Mouse (Mus musculus) bone marrow macrophage, adult 2 months (primary cell): ENCODE measurements around the gene Frmd4b. TPM values are rescaled to one million over a fixed set of nuclear protein-coding genes. Genes with fewer than 3 reads are reported as not detected.

Experiments used
- H3K27ac ChIP-seq: 2 replicates; pipeline ENCODE4 v1.5.1; 2012; ENCODE audit warnings: low read depth, low read length; ENCODE audit not compliant: insufficient read depth
- H3K4me1 ChIP-seq: 2 replicates; pipeline ENCODE4 v1.6.1; 2012; ENCODE audit warnings: low read length; ENCODE audit not compliant: control insufficient read depth, insufficient read depth
- H3K4me3 ChIP-seq: 2 replicates; pipeline ENCODE4 v1.5.1; 2012; ENCODE audit warnings: mild to moderate bottlenecking, low read length, moderate library complexity; ENCODE audit not compliant: insufficient read depth
- CTCF ChIP-seq: IDR thresholded peaks from 2 replicates; pipeline ENCODE4 v1.5.1; 2012; ENCODE audit warnings: low read depth, mild to moderate bottlenecking, low read length, moderate library complexity
- POLR2A ChIP-seq: IDR thresholded peaks from 2 replicates; pipeline ENCODE4 v1.6.1; 2012; ENCODE audit warnings: mild to moderate bottlenecking, low read depth, low read length, borderline replicate concordance
- polyA plus RNA-seq: library from polyadenylated mRNA; stranded (reverse); fragments of >200 nt; gene quantifications from 2 replicates; pipeline ENCODE4 v1.2.4, GENCODE M21; 2012; ENCODE audit not compliant: missing spikeins, insufficient read depth, insufficient read length

The Frmd4b gene
- polyA plus RNA-seq, 1 experiment: 115 TPM

DNA sequence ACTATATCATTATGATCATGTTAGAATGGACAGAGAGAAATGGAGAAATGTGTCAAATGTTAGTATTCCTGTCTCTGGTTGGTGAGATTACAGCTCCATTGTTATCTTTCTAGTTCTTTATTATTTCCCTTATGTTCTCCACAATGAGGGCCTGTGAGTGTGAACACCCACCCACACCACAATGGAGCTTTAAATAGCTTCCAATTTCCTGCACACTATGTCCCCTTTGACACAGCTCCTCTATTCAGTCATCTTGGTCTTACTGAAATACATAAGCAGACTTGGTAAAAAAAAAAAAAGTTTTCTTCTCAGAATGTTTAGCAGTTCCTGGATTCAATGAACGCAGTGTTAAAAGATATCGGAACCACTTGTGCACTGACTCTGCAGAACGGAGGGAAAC lies 326.7 kb downstream of the Frmd4b start:
- no peak overlapping the region for H3K27ac ChIP-seq
- TF ChIP-seq CTCF (no peak), POLR2A (no peak)
- no peak overlapping the region for H3K4me3 ChIP-seq
- 0 out of 2 replicates have a peak, but pooled peaks cover 7% of the 10 kb centered on the region for H3K4me1 ChIP-seq

DNA sequence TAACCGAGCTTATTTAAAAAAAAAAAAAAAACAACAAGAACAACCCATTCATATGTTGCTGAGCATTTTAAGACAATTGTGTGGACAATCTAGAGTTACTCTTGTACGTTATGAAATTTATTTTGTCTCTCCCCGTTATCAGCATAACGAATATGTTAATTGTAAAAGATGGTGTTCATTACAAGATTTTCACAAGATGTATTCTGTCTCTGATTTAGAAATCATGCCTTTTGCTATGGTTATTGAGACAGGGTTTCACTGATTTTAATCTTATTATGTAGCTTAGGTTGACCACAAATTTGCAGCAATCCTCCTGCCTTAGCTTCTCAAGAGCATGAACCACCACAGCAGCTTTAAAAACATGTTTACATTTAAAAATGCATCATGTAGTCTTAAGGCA lies 327.5 kb downstream of the Frmd4b start:
- H3K4me1 ChIP-seq: 0 out of 2 replicates have a peak, but pooled peaks cover 7% of the 10 kb centered on the region
- TF ChIP-seq POLR2A: no peak
- TF ChIP-seq CTCF: no peak
- H3K4me3 ChIP-seq: no peak overlapping the region
- no peak overlapping the region for H3K27ac ChIP-seq

DNA sequence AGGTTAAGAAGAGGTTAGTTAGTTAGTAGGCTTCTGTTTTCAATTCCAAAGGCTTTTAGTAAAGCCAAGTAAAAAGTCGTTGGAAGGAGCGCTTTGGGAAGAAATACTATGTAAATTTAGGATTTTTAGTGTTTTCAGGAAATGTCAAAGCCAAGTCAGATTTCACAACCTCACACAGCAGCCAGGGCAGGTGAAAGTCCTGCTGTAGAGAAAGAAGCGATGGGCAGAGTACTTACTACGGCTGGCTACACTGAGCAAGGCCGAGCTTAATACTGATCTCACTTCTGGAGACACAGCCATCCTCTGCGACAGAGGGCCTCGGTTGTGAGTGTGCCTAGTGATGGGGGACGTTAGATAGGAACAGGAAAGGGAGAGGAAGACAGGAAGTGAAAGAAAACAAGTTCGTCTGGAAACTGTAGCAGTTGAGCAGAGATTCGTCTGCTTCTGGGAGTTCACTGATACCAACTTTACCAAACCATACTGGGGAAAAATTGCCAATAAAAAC lies 328.0 kb downstream of the Frmd4b start:
- H3K27ac ChIP-seq: no peak overlapping the region
- 0 out of 2 replicates have a peak, but pooled peaks cover 7% of the 10 kb centered on the region for H3K4me1 ChIP-seq
- H3K4me3 ChIP-seq: no peak overlapping the region
- TF ChIP-seq POLR2A (no peak), CTCF (no peak)

DNA sequence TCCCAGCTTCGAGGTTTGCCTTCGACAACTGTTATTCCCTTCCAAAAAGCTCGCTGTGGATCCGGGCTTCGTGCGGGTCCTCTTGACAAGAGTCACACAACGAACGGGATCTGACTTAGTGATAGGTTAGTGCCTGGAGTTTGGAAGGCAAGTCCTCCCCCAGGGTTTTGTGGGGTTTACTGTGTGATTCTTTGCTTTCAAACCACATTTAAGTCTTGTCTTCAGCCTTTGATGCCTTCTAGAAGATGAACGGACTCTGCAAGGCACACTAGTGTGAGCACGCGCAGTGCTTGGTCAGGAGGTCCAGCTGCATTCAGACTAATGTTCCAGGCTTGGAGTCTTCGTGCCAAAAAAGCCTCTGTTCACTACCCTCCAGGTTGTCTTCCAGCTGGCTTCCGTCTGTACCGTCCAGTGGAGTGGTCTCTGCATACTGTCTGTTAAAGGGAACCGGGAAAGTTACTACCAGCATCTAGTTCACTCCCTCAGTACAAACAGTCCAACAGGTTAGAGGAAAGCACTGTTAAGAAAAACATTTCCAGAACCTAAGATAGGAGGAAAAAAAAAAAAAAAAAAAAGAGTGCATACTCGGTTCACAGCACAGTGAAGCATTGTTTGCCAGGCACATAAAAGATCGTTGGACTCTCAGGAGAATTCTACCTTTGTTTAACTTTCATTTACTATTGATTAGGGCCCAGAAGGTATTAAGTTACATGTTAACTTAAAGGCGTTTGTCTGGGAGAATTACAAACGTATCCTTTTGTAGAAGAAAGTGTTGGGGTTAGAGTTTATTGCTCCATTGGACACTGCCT lies 329.1 kb downstream of the Frmd4b start:
- 0 out of 2 replicates have a peak, but pooled peaks cover 7% of the 10 kb centered on the region for H3K4me1 ChIP-seq
- TF ChIP-seq CTCF (no peak), POLR2A (no peak)
- no peak overlapping the region for H3K27ac ChIP-seq
- H3K4me3 ChIP-seq: no peak overlapping the region

DNA sequence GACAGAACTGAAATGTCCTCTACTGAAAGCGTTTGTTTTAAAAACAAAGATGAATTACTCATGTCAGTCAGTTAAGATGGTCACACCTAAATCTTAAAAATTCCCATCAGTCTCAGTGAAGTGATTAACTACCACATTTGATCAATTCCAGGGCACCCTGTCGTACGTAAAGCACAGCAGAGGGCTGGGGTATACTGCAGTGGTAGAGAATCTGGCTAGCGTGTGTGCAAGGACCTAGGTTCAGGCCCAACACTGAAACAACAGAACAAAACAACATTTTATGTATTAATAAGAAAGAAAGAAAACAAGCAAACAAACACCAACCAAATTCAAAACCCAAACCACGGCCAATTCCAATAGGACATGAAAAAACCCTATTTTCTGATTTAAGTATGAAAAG lies 331.0 kb downstream of the Frmd4b start:
- Histone ChIP-seq H3K4me1 (0 out of 2 replicates have a peak, but pooled peaks cover 7% of the 10 kb centered on the region), H3K27ac (no peak overlapping the region), H3K4me3 (no peak overlapping the region)
- TF ChIP-seq CTCF (no peak), POLR2A (no peak)

DNA sequence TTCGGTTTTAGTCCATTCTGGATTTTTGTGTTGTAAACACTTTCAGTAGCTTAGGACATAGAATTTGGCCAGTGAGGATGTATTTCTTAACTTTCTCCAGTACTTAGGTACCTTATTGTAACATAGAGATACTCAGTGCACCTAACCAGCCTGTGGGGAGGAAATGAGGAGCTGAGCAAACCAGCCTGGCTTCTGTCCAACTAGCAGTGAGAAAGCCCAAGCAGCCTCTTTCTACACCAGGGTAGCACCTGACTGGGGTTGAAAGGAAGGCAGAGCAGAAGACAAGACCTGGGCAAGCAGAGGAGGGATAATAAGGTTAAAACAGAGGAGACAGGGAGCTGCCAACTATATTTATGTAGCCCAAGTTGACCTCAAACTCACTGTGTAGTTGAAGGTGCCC lies 333.7 kb downstream of the Frmd4b start:
- Histone ChIP-seq H3K4me3 (no peak overlapping the region), H3K27ac (no peak overlapping the region), H3K4me1 (no peaks in the 10 kb centered on the region)
- no peak for TF ChIP-seq POLR2A
- no peak for TF ChIP-seq CTCF

DNA sequence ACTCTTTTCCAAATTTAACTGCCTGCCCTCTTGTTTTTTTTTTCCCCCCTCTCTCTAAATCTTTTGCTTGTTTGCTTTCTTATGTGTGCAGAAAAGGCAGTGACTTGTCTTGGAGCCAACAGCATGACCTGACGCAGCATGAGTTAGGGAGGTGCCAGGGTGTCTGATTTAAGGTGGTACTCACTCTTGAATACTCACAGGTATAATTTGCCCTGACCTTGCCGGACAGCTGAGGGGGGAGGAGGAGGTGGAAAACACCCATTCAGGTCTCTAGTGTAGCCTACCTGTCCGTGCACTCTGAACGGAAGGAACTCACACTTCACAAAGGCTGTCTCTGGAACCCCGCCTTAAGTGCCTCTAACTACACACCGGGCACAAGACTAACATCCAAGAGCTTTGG lies 338.5 kb downstream of the Frmd4b start:
- no peak overlapping the region for H3K27ac ChIP-seq
- peaks cover 2% of the 10 kb centered on the region for H3K4me1 ChIP-seq
- TF ChIP-seq CTCF (no peak), POLR2A (no peak)
- no peak overlapping the region for H3K4me3 ChIP-seq

DNA sequence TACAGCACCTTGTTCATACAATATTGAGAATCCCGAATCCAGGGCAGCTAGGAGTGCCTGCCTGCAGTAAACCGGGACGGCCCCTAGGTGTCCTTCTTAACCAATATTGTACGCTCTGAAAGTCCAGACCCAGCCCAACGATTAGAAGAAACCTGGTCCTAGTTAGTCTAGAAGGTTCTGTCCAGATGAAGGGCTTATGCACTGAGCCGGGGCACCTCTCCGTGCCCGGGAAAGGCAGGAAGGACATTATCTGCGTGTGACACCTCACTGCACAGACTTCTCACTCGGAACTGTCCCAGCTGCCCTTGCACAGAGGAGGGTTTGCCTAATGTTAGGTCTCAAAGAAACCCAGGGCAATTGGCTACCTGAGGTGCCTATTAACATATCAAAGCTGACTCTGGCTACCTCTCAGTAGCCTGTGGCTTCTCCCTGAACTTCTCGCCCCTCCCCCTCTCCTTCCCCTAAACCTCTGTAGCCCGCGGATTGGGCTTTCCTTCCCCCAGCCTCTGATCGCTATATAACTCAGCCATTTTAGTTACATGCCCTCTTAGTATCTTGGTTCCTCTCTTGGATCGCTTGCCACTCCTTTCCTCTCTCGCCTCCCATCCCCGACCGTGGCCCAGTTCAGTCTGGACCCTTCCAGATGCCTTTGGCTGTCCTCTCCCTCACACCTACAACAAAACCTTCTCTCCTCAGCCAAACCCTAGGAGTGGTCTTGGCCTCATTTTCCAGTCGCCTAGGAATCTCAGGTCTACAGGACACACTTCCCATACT lies 339.1 kb downstream of the Frmd4b start:
- Histone ChIP-seq H3K4me3 (peak overlapping the region; percentile 29), H3K4me1 (peaks cover 6% of the 10 kb centered on the region), H3K27ac (no peak overlapping the region)
- no peak for TF ChIP-seq POLR2A
- peak; percentile 72 for TF ChIP-seq CTCF

DNA sequence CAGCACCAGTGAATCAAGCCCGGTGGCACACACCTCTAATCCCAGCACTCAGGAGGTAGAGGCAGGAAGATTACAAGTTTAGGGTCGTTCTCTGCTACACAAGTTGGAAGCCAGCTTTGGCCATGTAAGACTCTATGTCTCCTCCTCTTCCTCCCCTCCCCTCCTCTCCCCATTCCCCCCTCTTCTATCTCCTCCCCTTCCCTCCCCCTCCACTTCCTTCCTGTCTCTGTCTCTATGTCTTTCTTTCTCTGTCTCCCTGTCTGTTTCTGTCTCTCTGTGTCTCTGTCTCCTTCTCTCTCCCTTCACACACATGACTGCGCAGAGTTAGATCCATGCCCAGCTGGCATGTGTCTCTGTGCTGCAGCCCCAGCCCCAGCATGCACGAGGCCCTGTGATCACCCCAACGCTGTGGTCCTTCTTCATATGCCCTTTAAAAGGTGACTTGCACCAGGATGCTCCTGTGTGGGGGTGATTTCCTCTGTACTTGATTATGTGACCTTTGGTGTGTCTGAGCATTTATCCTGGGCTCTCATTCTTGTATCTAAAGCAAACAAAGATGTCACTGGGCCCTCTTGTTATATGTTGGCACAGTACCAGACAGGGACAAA lies 340.3 kb downstream of the Frmd4b start:
- H3K4me3 ChIP-seq: no peak overlapping the region
- TF ChIP-seq CTCF (no peak), POLR2A (no peak)
- no peak overlapping the region for H3K27ac ChIP-seq
- peaks cover 6% of the 10 kb centered on the region for H3K4me1 ChIP-seq
